Mouse (Mus musculus): Measurements from ENCODE around the gene Gtf3c1. TPM values are rescaled to one million over a fixed set of nuclear protein-coding genes. Genes with fewer than 3 reads are reported as not detected.

The Gtf3c1 gene
- polyA plus RNA-seq (2015; fragmentation: Illumina TruSeq; extraction: RNeasy Lipid Tissue Mini Kit (QIAGEN cat#74804); ENCODE audit: low read depth, low replicate concordance) = 43.3 TPM

DNA sequence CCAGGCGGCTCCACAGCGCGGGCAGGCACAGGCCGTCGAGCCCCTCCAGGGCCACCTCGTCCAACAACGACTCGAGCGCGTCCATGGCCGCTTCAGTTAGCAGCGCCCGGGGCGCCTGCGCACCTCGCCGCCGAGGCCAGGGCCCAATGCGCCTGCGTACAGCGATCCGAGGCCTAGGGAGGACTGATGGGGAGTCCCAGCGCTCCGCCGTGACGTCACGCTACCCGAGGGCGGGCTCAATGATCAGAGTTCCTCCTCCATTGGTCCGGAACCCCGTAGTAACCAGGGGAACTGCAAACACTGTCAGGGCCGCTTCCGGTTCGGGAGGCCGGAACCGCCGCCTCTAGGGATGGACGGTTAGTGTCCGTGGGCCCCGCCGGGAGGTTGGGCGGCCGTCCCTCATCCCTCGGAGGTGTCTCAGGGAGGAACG lies at the start of gene Gtf3c1, which contains the start of gene D430042O09Rik:
Gtf3c1 (minus strand) TSS at position 188 of the 430 bp plus-strand sequence.
D430042O09Rik (plus strand) TSS at position 296 of the 430 bp plus-strand sequence.

DNA sequence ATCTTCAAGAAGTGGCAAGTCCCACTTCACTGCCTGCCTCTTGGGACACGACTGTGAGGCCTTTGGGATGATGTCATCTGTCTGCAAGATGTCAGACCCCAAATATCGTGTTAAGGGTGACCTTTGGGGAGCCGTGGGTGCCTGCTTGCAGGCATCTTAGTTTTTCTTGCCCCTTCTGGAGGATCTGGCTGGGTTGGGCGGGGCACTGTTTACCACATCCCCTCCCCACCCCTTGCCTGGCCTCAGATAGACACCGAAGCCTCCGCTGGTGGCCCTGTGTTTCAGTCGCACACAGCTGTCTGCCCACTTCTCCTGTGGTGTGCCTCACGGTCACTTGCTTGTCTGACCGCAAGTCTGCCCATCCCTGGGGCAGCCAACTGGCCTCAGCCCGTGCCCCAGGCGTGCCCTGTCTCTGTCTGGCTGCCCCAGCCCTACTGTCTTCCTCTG lies 104.4 kb downstream of the Gtf3c1 start, which contains the start of gene Il21r:
Il21r (plus strand) TSS at position 245 of the 447 bp plus-strand sequence.

Other genes with a start within 250 kb of the Gtf3c1 start
- 30.0 TPM for gene Nsmce1, start 216.2 kb downstream of the Gtf3c1 start, polyA plus RNA-seq (2015; fragmentation: Illumina TruSeq; extraction: RNeasy Lipid Tissue Mini Kit (QIAGEN cat#74804); ENCODE audit: low read depth, low replicate concordance)
- 5.5 TPM for gene Il4ra, start 155.7 kb downstream of the Gtf3c1 start, polyA plus RNA-seq (2015; fragmentation: Illumina TruSeq; extraction: RNeasy Lipid Tissue Mini Kit (QIAGEN cat#74804); ENCODE audit: low read depth, low replicate concordance)
- gene Il21r, start 104.4 kb downstream of the Gtf3c1 start, polyA plus RNA-seq (2015; fragmentation: Illumina TruSeq; extraction: RNeasy Lipid Tissue Mini Kit (QIAGEN cat#74804); ENCODE audit: low read depth, low replicate concordance) = 1.5 TPM
- gene D430042O09Rik, start 108 bp upstream of the Gtf3c1 start, polyA plus RNA-seq (2015; fragmentation: Illumina TruSeq; extraction: RNeasy Lipid Tissue Mini Kit (QIAGEN cat#74804); ENCODE audit: low read depth, low replicate concordance) = 10.5 TPM